Mouse (Mus musculus): ENCODE data around the gene Alox5ap. TPM values are rescaled to one million over a fixed set of nuclear protein-coding genes. Genes with fewer than 3 reads are reported as not detected.

The Alox5ap gene
- polyA plus RNA-seq, 1 experiment from 2014 or later, result 6.4 TPM

- 74% methylated on average over 7 of the region's 7 CpGs for WGBS (ENCODE audit: insufficient replicate concordance)
- peaks cover 4% of the 10 kb centered on the region; the same call in 1 of the 2 replicates for H3K4me1 ChIP-seq (ENCODE audit: control insufficient read depth, insufficient read depth, low read length)
- H3K27me3 ChIP-seq (ENCODE audit: control insufficient read depth, insufficient read depth, low read length), result no peaks in the 10 kb centered on the region
- no peak overlapping the region for H3K27ac ChIP-seq (ENCODE audit: low read depth, low read length)
- ATAC-seq (replicated peaks; ENCODE audit: insufficient number of reproducible peaks, low FRiP score, low TSS enrichment), result no peak
- H3K4me2 ChIP-seq, result no peak overlapping the region
- no peak overlapping the region for H3K4me3 ChIP-seq (ENCODE audit: low read depth, low read length)
- no peaks in the 10 kb centered on the region for H3K36me3 ChIP-seq (ENCODE audit: control insufficient read depth, insufficient read depth, low read length)
- H3K9me3 ChIP-seq (replicated peaks; ENCODE audit: control insufficient read depth, low read length), result no peaks in the 10 kb centered on the region
- H3K9ac ChIP-seq (ENCODE audit: low read depth, low read length), result no peak overlapping the region
These were observed 29.6 kb upstream of the Alox5ap start for GRCm38 (mm10) chr5:149235002-149235401.

GRCm38 (mm10) chr5:149237221-149237950, 27.2 kb upstream of the Alox5ap start:
- ATAC-seq (replicated peaks; ENCODE audit: insufficient number of reproducible peaks, low FRiP score, low TSS enrichment), result no peak
- Histone ChIP-seq H3K9me3 (replicated peaks; ENCODE audit: control insufficient read depth, low read length) (no peaks in the 10 kb centered on the region), H3K4me2 (no peak overlapping the region), H3K4me3 (ENCODE audit: low read depth, low read length) (no peak overlapping the region), H3K27me3 (ENCODE audit: control insufficient read depth, insufficient read depth, low read length) (no peaks in the 10 kb centered on the region), H3K4me1 (ENCODE audit: control insufficient read depth, insufficient read depth, low read length) (peaks cover 4% of the 10 kb centered on the region; the same call in 1 of the 2 replicates), H3K36me3 (ENCODE audit: control insufficient read depth, insufficient read depth, low read length) (no peaks in the 10 kb centered on the region), H3K27ac (ENCODE audit: low read depth, low read length) (no peak overlapping the region), H3K9ac (ENCODE audit: low read depth, low read length) (no peak overlapping the region)
- 72% methylated on average over 24 of the region's 24 CpGs for WGBS (ENCODE audit: insufficient replicate concordance)

DNA sequence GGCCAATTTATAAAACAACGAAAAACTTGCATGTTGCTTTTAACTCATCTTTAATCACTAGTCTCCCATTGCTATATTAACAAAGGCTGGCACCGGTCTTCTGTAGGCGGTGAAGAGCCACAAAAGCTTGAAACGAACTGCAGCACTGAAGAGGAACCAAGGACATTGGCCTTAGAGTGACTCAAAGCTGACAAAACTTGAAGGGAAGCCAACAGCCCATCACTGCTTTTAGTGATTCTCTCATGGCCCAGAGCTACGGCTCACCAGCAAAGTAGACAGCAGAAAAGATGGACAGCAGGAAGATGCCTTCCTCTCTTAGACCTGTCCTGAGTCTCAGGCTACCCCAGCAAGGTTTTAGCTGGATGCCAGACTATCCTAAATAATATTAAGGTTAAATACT, 22.1 kb upstream of the Alox5ap start:
- Histone ChIP-seq H3K27me3 (ENCODE audit: control insufficient read depth, insufficient read depth, low read length) (no peaks in the 10 kb centered on the region), H3K36me3 (ENCODE audit: control insufficient read depth, insufficient read depth, low read length) (no peaks in the 10 kb centered on the region), H3K27ac (ENCODE audit: low read depth, low read length) (no peak overlapping the region), H3K9ac (ENCODE audit: low read depth, low read length) (no peak overlapping the region), H3K4me1 (ENCODE audit: control insufficient read depth, insufficient read depth, low read length) (peaks cover 15% of the 10 kb centered on the region), H3K9me3 (replicated peaks; ENCODE audit: control insufficient read depth, low read length) (no peaks in the 10 kb centered on the region), H3K4me3 (ENCODE audit: low read depth, low read length) (no peak overlapping the region), H3K4me2 (no peak overlapping the region)
- no peak for ATAC-seq (replicated peaks; ENCODE audit: insufficient number of reproducible peaks, low FRiP score, low TSS enrichment)
- 85% methylated on average over 5 of the region's 5 CpGs for WGBS (ENCODE audit: insufficient replicate concordance)

- H3K9me3 ChIP-seq (replicated peaks; ENCODE audit: control insufficient read depth, low read length), result no peaks in the 10 kb centered on the region
- WGBS (ENCODE audit: insufficient replicate concordance), result 35% methylated on average over 5 of the region's 5 CpGs
- peaks cover 14% of the 10 kb centered on the region for H3K4me1 ChIP-seq (ENCODE audit: control insufficient read depth, insufficient read depth, low read length)
- no peak overlapping the region for H3K4me2 ChIP-seq
- ATAC-seq (replicated peaks; ENCODE audit: insufficient number of reproducible peaks, low FRiP score, low TSS enrichment), result no peak
- H3K4me3 ChIP-seq (ENCODE audit: low read depth, low read length), result no peak overlapping the region
- no peak overlapping the region for H3K27ac ChIP-seq (ENCODE audit: low read depth, low read length)
- H3K27me3 ChIP-seq (ENCODE audit: control insufficient read depth, insufficient read depth, low read length), result no peaks in the 10 kb centered on the region
- H3K9ac ChIP-seq (ENCODE audit: low read depth, low read length), result no peak overlapping the region
- H3K36me3 ChIP-seq (ENCODE audit: control insufficient read depth, insufficient read depth, low read length), result no peaks in the 10 kb centered on the region
These were observed 21.5 kb upstream of the Alox5ap start for GRCm38 (mm10) chr5:149243053-149243452.

- Histone ChIP-seq H3K27me3 (ENCODE audit: control insufficient read depth, insufficient read depth, low read length) (no peaks in the 10 kb centered on the region), H3K27ac (ENCODE audit: low read depth, low read length) (peak overlapping the region; percentile 73), H3K4me3 (ENCODE audit: low read depth, low read length) (peak overlapping the region; percentile 44), H3K9ac (ENCODE audit: low read depth, low read length) (peak overlapping the region; percentile 73), H3K9me3 (replicated peaks; ENCODE audit: control insufficient read depth, low read length) (no peaks in the 10 kb centered on the region), H3K36me3 (ENCODE audit: control insufficient read depth, insufficient read depth, low read length) (no peaks in the 10 kb centered on the region), H3K4me2 (peak overlapping the region; percentile 75), H3K4me1 (ENCODE audit: control insufficient read depth, insufficient read depth, low read length) (peaks cover 14% of the 10 kb centered on the region)
- WGBS (ENCODE audit: insufficient replicate concordance), result 16% methylated on average over 9 of the region's 9 CpGs
- no peak for ATAC-seq (replicated peaks; ENCODE audit: insufficient number of reproducible peaks, low FRiP score, low TSS enrichment)
These were observed 19.1 kb upstream of the Alox5ap start for GRCm38 (mm10) chr5:149245391-149245964.

- Histone ChIP-seq H3K4me1 (ENCODE audit: control insufficient read depth, insufficient read depth, low read length) (peaks cover 14% of the 10 kb centered on the region), H3K27ac (ENCODE audit: low read depth, low read length) (peak overlapping the region; percentile 73), H3K9me3 (replicated peaks; ENCODE audit: control insufficient read depth, low read length) (no peaks in the 10 kb centered on the region), H3K9ac (ENCODE audit: low read depth, low read length) (peak overlapping the region; percentile 73), H3K27me3 (ENCODE audit: control insufficient read depth, insufficient read depth, low read length) (no peaks in the 10 kb centered on the region), H3K4me3 (ENCODE audit: low read depth, low read length) (peak overlapping the region; percentile 44), H3K4me2 (peak overlapping the region; percentile 75), H3K36me3 (ENCODE audit: control insufficient read depth, insufficient read depth, low read length) (no peaks in the 10 kb centered on the region)
- WGBS (ENCODE audit: insufficient replicate concordance), result 7% methylated on average over 16 of the region's 16 CpGs
- peak; percentile 93 for ATAC-seq (replicated peaks; ENCODE audit: insufficient number of reproducible peaks, low FRiP score, low TSS enrichment)
These were observed 18.5 kb upstream of the Alox5ap start for GRCm38 (mm10) chr5:149245965-149246470.

GRCm38 (mm10) chr5:149247047-149247904, 17.3 kb upstream of the Alox5ap start:
- H3K27ac ChIP-seq (ENCODE audit: low read depth, low read length), result no peak overlapping the region
- H3K4me3 ChIP-seq (ENCODE audit: low read depth, low read length), result no peak overlapping the region
- no peaks in the 10 kb centered on the region for H3K27me3 ChIP-seq (ENCODE audit: control insufficient read depth, insufficient read depth, low read length)
- no peaks in the 10 kb centered on the region for H3K36me3 ChIP-seq (ENCODE audit: control insufficient read depth, insufficient read depth, low read length)
- 0 out of 2 replicates have a peak overlapping the region, but pooled peaks have one; percentile 16 for H3K9ac ChIP-seq (ENCODE audit: low read depth, low read length)
- no peak for ATAC-seq (replicated peaks; ENCODE audit: insufficient number of reproducible peaks, low FRiP score, low TSS enrichment)
- WGBS (ENCODE audit: insufficient replicate concordance), result 22% methylated on average over 20 of the region's 20 CpGs
- peak overlapping the region; percentile 40 for H3K4me2 ChIP-seq
- H3K9me3 ChIP-seq (replicated peaks; ENCODE audit: control insufficient read depth, low read length), result no peaks in the 10 kb centered on the region
- H3K4me1 ChIP-seq (ENCODE audit: control insufficient read depth, insufficient read depth, low read length), result peaks cover 14% of the 10 kb centered on the region

GRCm38 (mm10) chr5:149252303-149252702, 12.3 kb upstream of the Alox5ap start:
- 78% methylated on average over 3 of the region's 3 CpGs for WGBS (ENCODE audit: insufficient replicate concordance)
- no peak for ATAC-seq (replicated peaks; ENCODE audit: insufficient number of reproducible peaks, low FRiP score, low TSS enrichment)

More at GRCm38 (mm10) chr5:149252303-149252702, 12.3 kb upstream of the Alox5ap start:
- H3K4me2 ChIP-seq, result no peak overlapping the region
- H3K4me3 ChIP-seq (ENCODE audit: low read depth, low read length), result no peak overlapping the region
- H3K27me3 ChIP-seq (ENCODE audit: control insufficient read depth, insufficient read depth, low read length), result no peaks in the 10 kb centered on the region
- H3K9me3 ChIP-seq (replicated peaks; ENCODE audit: control insufficient read depth, low read length), result no peaks in the 10 kb centered on the region
- no peak overlapping the region for H3K9ac ChIP-seq (ENCODE audit: low read depth, low read length)
- no peaks in the 10 kb centered on the region for H3K36me3 ChIP-seq (ENCODE audit: control insufficient read depth, insufficient read depth, low read length)
- H3K27ac ChIP-seq (ENCODE audit: low read depth, low read length), result no peak overlapping the region
- H3K4me1 ChIP-seq (ENCODE audit: control insufficient read depth, insufficient read depth, low read length), result peaks cover 1% of the 10 kb centered on the region

Data from heart, embryonic 11.5 days (tissue).